Comparison of ENCODE assay signal across 8 mouse cellular contexts in genomic region chr7:109967805-109968579, GRCm38 (mm10). TPM values are rescaled to one million over a fixed set of nuclear protein-coding genes. Genes with fewer than 3 reads are reported as not detected.
DNase-seq lines count a peak whose midpoint lies in the region; ATAC-seq and TF ChIP-seq lines count a peak whose summit lies in the region.

No protein-coding gene starts in this region.

- no peak overlapping the region for H3K4me3 ChIP-seq in forebrain, embryonic 11.5 days (ENCODE audit: low read depth, low read length)
- no peak overlapping the region for H3K4me3 ChIP-seq in forebrain, embryonic 10.5 days
- H3K4me3 ChIP-seq in lung, embryonic 16.5 days (ENCODE audit: low read length): no peak overlapping the region
- no peak overlapping the region for H3K4me3 ChIP-seq in stomach, postnatal 0 days (ENCODE audit: low read depth, low read length)

- H3K36me3 ChIP-seq in forebrain, embryonic 11.5 days (ENCODE audit: control insufficient read depth, insufficient read depth, low read length): no peaks in the 10 kb centered on the region
- peaks cover 7% of the 10 kb centered on the region for H3K36me3 ChIP-seq in forebrain, embryonic 10.5 days (replicated peaks)
- no peaks in the 10 kb centered on the region; the same call in 1 of the 2 replicates for H3K36me3 ChIP-seq in lung, embryonic 16.5 days (ENCODE audit: control insufficient read depth, insufficient read depth, low read length)
- no peaks in the 10 kb centered on the region for H3K36me3 ChIP-seq in stomach, postnatal 0 days (ENCODE audit: control insufficient read depth, insufficient read depth, low read length)

- TF ChIP-seq EP300 in stomach, postnatal 0 days (optimal IDR thresholded peaks at IDR 0.05): no peak

- no peak overlapping the region for H3K4me2 ChIP-seq in forebrain, embryonic 11.5 days (ENCODE audit: low read depth, low read length, severe bottlenecking)
- no peak overlapping the region for H3K4me2 ChIP-seq in lung, embryonic 16.5 days (ENCODE audit: low read depth, low read length)
- H3K4me2 ChIP-seq in stomach, postnatal 0 days (replicated peaks; ENCODE audit: low read depth): no peak overlapping the region

- 79% methylated on average over 11 of the region's 11 CpGs for WGBS in forebrain, embryonic 11.5 days
- 87% methylated on average over 11 of the region's 11 CpGs for WGBS in forebrain, embryonic 10.5 days
- WGBS in lung, embryonic 16.5 days: 63% methylated on average over 11 of the region's 11 CpGs
- 61% methylated on average over 11 of the region's 11 CpGs for whole genome bisulfite sequencing in stomach, postnatal 0 days

- 0 out of 2 replicates have a peak overlapping the region, but pooled peaks have one; percentile 14 for H3K27ac ChIP-seq in forebrain, embryonic 11.5 days (ENCODE audit: low read depth, low read length)
- no peak overlapping the region for H3K27ac ChIP-seq in forebrain, embryonic 10.5 days
- peak overlapping the region; percentile 55; the same call in 1 of the 2 replicates for H3K27ac ChIP-seq in lung, embryonic 16.5 days (ENCODE audit: low read length)
- H3K27ac ChIP-seq in stomach, postnatal 0 days (replicated peaks): peak overlapping the region; percentile 45

- no peaks in the 10 kb centered on the region for H3K9me3 ChIP-seq in forebrain, embryonic 11.5 days (ENCODE audit: control insufficient read depth, low read length)
- no peaks in the 10 kb centered on the region for H3K9me3 ChIP-seq in forebrain, embryonic 10.5 days
- H3K9me3 ChIP-seq in lung, embryonic 16.5 days (ENCODE audit: control insufficient read depth, low read length): 0 out of 2 replicates have a peak, but pooled peaks cover 2% of the 10 kb centered on the region
- no peaks in the 10 kb centered on the region for H3K9me3 ChIP-seq in stomach, postnatal 0 days (ENCODE audit: control insufficient read depth, low read length)

- H3K9ac ChIP-seq in forebrain, embryonic 11.5 days (ENCODE audit: low read length): no peak overlapping the region
- no peak overlapping the region for H3K9ac ChIP-seq in lung, embryonic 16.5 days (ENCODE audit: low read length)
- H3K9ac ChIP-seq in stomach, postnatal 0 days (ENCODE audit: low read length): no peak overlapping the region

- peak; percentile 56; the same call in 1 of the 2 replicates for ATAC-seq in forebrain, embryonic 11.5 days (replicated peaks; ENCODE audit: low FRiP score)
- peak; percentile 46 for ATAC-seq in lung, embryonic 16.5 days (ENCODE audit: low read depth)
- no peak for ATAC-seq in stomach, postnatal 0 days (ENCODE audit: low FRiP score, low TSS enrichment)

- no peaks in the 10 kb centered on the region for H3K27me3 ChIP-seq in forebrain, embryonic 11.5 days (ENCODE audit: control insufficient read depth, insufficient read depth, low read length)
- no peaks in the 10 kb centered on the region for H3K27me3 ChIP-seq in forebrain, embryonic 10.5 days (ENCODE audit: poor library complexity, severe bottlenecking)
- no peaks in the 10 kb centered on the region for H3K27me3 ChIP-seq in lung, embryonic 16.5 days (ENCODE audit: control insufficient read depth, insufficient read depth, low read depth, low read length)
- H3K27me3 ChIP-seq in stomach, postnatal 0 days (ENCODE audit: control insufficient read depth, insufficient read depth, low read length): no peaks in the 10 kb centered on the region

- TF ChIP-seq CTCF in stomach, postnatal 0 days (IDR thresholded peaks at IDR 0.05; ENCODE audit: low read depth): no peak

- no peaks in the 10 kb centered on the region for H3K4me1 ChIP-seq in forebrain, embryonic 11.5 days (replicated peaks; ENCODE audit: control insufficient read depth, insufficient read depth, low read length)
- peaks cover 5% of the 10 kb centered on the region for H3K4me1 ChIP-seq in forebrain, embryonic 10.5 days
- H3K4me1 ChIP-seq in lung, embryonic 16.5 days (replicated peaks; ENCODE audit: control insufficient read depth, insufficient read depth, low read length): peaks cover 13% of the 10 kb centered on the region
- H3K4me1 ChIP-seq in stomach, postnatal 0 days (replicated peaks; ENCODE audit: control insufficient read depth, insufficient read depth): no peaks in the 10 kb centered on the region

- DNase-seq in forebrain, embryonic 11.5 days (ENCODE audit: low spot score): no peak
- DNase-seq in forebrain, embryonic 10.5 days (ENCODE audit: extremely low spot score, low spot score): no peak
- DNase-seq in spleen, postnatal 36 days (ENCODE audit: low spot score in 2 of 2): peak; percentile 56 to 70
- DNase-seq in spleen, postnatal 14 days (ENCODE audit: low spot score in 2 of 2): no peak
- peak; percentile 64 for DNase-seq in heart, postnatal 4 days
- DNase-seq in stomach, postnatal 0 days (ENCODE audit: low spot score): no peak
- DNase-seq in embryo, embryonic 9.5 days (ENCODE audit: extremely low spot score): no peak

RNA-seq across cellular contexts. Expression of gene Dennd5a, which starts 7.7 kb away (rescaled TPM):
- 52.6 and 55.9 TPM in 2 replicates for polyA plus RNA-seq in forebrain, embryonic 11.5 days (2014; fragmentation: Nextera tagmentation; extraction: Ambion mirVana)
- polyA plus RNA-seq in forebrain, embryonic 10.5 days (2016; fragmentation: Nextera tagmentation; extraction: Ambion mirVana): 29.4 and 29.7 TPM in 2 replicates
- total RNA-seq in heart, postnatal 4 days (2021): 100 to 1,000 TPM; 185 to 190 TPM
- polyA plus RNA-seq in lung, embryonic 16.5 days (2015; fragmentation: Nextera tagmentation; extraction: Ambion mirVana): 32.5 and 32.9 TPM in 2 replicates
- 13.8 and 14.5 TPM in 2 replicates for polyA plus RNA-seq in stomach, postnatal 0 days (2015; fragmentation: Nextera tagmentation; extraction: Ambion mirVana)

RNA-seq across cellular contexts. Expression of gene Tmem41b, which starts 18.7 kb away (rescaled TPM):
- polyA plus RNA-seq in forebrain, embryonic 11.5 days (2014; fragmentation: Nextera tagmentation; extraction: Ambion mirVana): 66.4 and 67.5 TPM in 2 replicates
- polyA plus RNA-seq in forebrain, embryonic 10.5 days (2016; fragmentation: Nextera tagmentation; extraction: Ambion mirVana): 66.1 and 71.6 TPM in 2 replicates
- 10 to 100 TPM; 50.9 to 55.2 TPM for total RNA-seq in heart, postnatal 4 days (2021)
- polyA plus RNA-seq in lung, embryonic 16.5 days (2015; fragmentation: Nextera tagmentation; extraction: Ambion mirVana): 65.2 and 65.4 TPM in 2 replicates
- polyA plus RNA-seq in stomach, postnatal 0 days (2015; fragmentation: Nextera tagmentation; extraction: Ambion mirVana): 85.5 and 88.5 TPM in 2 replicates

RNA-seq across cellular contexts. Expression of gene Ipo7, which starts 50.1 kb away (rescaled TPM):
- polyA plus RNA-seq in forebrain, embryonic 11.5 days (2014; fragmentation: Nextera tagmentation; extraction: Ambion mirVana): 36.2 and 39.9 TPM in 2 replicates
- polyA plus RNA-seq in forebrain, embryonic 10.5 days (2016; fragmentation: Nextera tagmentation; extraction: Ambion mirVana): 62.7 and 65.9 TPM in 2 replicates
- 100 to 1,000 TPM in 1 of 2 experiments, 10 to 100 TPM in 1; 99.5 to 103 TPM for total RNA-seq in heart, postnatal 4 days (2021)
- polyA plus RNA-seq in lung, embryonic 16.5 days (2015; fragmentation: Nextera tagmentation; extraction: Ambion mirVana): 40.4 and 45.8 TPM in 2 replicates
- polyA plus RNA-seq in stomach, postnatal 0 days (2015; fragmentation: Nextera tagmentation; extraction: Ambion mirVana): 15.6 and 16.5 TPM in 2 replicates

Comparison
In these comparisons a context has a peak if more than half of its experiments do, and no peak if none do; other contexts are left out.
1. DNase-seq: peak in spleen, postnatal 36 days (2 of 2) and heart, postnatal 4 days (single experiment); none in forebrain, embryonic 11.5 days (single experiment), forebrain, embryonic 10.5 days (single experiment), spleen, postnatal 14 days (0 of 2), stomach, postnatal 0 days (single experiment) and embryo, embryonic 9.5 days (single experiment).